Mouse (Mus musculus): ENCODE data around the gene Plekhd1. TPM values are rescaled to one million over a fixed set of nuclear protein-coding genes. Genes with fewer than 3 reads are reported as not detected.

Gene Plekhd1
- polyA plus RNA-seq, 1 experiment from 2014 or later = 0.74 TPM

DNA sequence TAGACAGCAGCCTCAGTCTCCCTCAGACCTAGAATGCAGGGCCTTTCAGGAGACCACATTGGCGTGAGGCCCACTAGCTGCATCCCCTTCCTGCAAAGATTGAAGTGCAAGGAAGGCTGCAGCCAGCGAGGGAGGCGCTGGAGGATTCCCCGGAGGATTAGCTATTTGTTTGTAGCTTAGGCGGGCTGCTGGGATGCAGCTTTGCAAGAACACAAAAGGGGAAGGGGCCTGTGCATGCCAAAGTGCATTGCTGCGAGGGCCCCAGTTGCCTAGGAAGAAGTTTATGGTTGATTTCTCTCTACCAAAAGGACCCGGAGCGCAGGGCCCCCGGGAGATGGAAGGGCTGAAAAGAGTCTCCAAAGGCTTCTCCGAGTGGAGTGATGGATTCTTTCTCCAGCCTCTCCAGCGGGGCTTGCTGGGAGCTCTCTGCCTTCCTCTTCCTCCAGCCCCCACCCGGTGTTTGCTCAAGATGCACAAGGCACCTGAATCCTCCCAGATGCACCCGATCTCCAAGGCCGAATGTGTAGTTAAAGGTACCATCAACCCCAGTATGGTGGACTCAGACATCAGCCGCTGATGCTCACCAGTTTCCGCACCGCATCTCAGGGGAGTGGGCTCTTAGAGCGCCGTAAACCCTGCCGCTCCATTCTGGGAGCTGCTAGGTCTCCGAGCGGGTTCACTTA, 67.5 kb downstream of the Plekhd1 start:
- peak overlapping the region; percentile 94 for H3K9ac ChIP-seq
- H3K4me2 ChIP-seq = peak overlapping the region; percentile 70
- H3K9me3 ChIP-seq (replicated peaks) = peaks cover 42% of the 10 kb centered on the region
- H3K36me3 ChIP-seq (ENCODE audit: poor library complexity, severe bottlenecking) = peaks cover 43% of the 10 kb centered on the region
- H3K4me1 ChIP-seq = peaks cover 16% of the 10 kb centered on the region
- WGBS = under 1% methylated on average over 22 of the region's 22 CpGs
- H3K4me3 ChIP-seq = peak overlapping the region; percentile 71
- ATAC-seq = peak; percentile 70
- H3K27ac ChIP-seq = peak overlapping the region; percentile 98
- no peaks in the 10 kb centered on the region for H3K27me3 ChIP-seq

DNA sequence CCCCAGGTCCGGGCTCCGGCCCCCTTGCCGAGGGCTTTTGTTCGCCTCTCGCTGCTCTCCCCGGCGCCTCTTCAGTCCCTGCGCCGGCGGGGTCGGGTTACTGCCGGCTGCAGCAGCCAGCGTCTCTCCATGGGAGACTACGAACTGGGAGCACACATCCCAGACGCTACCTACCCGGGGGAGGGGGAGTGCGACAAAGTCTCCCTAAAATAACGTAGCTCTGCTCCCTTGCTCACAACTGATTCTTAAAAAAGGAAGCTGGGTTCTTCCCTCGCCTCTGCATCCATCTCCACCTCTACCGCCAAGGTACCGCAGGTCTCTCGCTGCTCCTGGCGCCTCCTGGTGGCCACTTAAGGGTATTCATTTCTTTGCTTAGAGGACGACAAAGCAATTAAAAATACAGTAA, 68.0 kb downstream of the Plekhd1 start, which contains the start of gene Ccdc177:
Gene Ccdc177 (minus strand): TSS at position 292 of the 406 bp plus-strand sequence.
- Histone ChIP-seq H3K27ac (peak within 1 kb of the TSS; percentile 98), H3K9ac (peak within 1 kb of the TSS; percentile 94), H3K4me3 (peak within 1 kb of the TSS; percentile 71), H3K4me2 (peak within 1 kb of the TSS; percentile 70), H3K36me3 (ENCODE audit: poor library complexity, severe bottlenecking) (peaks cover 38% of the 10 kb centered on the region), H3K9me3 (replicated peaks) (peaks cover 38% of the 10 kb centered on the region), H3K4me1 (peaks cover 16% of the 10 kb centered on the region), H3K27me3 (no peaks in the 10 kb centered on the region)
- WGBS = under 1% methylated on average over 24 of the region's 24 CpGs
- ATAC-seq = peak; percentile 80

GRCm38 (mm10) chr12:80762982-80763381, 70.6 kb downstream of the Plekhd1 start:
- ATAC-seq = no peak
- H3K4me1 ChIP-seq = peaks cover 13% of the 10 kb centered on the region
- H3K36me3 ChIP-seq (ENCODE audit: poor library complexity, severe bottlenecking) = peaks cover 12% of the 10 kb centered on the region
- no peak overlapping the region for H3K4me3 ChIP-seq
- no peak overlapping the region for H3K4me2 ChIP-seq
- H3K9me3 ChIP-seq (replicated peaks) = peaks cover 13% of the 10 kb centered on the region
- 95% methylated on average over 5 of the region's 5 CpGs for WGBS
- H3K27ac ChIP-seq = no peak overlapping the region
- H3K9ac ChIP-seq = no peak overlapping the region
- H3K27me3 ChIP-seq = no peaks in the 10 kb centered on the region

DNA sequence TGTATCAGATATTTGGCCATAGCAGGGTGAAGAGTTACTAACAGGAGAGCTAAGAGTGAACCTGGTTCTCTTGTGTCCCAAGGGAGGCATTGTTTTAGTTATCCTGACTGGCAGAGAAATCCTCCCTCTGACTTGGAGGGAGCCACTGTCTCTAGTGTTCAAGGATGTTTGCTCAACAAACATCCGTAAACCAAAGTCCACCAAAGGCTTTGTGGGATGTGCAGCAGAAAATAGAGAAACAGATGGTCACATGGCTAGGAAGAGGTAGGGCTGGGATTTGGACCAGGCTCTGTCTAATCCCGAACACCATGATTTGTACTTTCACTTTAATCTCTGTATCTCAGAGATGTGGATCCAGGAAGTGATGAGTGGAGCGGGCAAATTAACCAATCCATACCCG, 71.7 kb downstream of the Plekhd1 start:
- WGBS = 86% methylated on average over 4 of the region's 4 CpGs
- H3K4me1 ChIP-seq = peaks cover 7% of the 10 kb centered on the region
- no peak for ATAC-seq

DNA sequence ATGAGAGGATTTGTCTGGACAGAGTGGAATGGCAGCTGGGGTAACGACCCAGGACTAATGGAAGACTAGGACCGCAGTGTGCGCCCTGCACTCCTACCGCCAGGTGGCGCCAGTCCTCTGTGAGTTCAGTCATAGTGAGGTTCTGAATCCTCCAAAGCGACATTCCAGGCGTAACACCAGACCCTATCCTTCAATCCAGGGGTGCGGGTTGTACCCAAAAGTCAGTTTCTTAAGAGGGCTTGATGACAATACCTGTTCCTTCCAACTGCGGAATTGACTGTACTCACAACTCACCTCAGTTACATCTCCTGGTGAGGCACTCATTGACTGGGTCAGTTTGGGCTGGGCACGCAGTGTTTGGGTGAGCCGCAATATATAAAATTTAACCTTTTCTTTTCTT, 77.3 kb downstream of the Plekhd1 start:
- Histone ChIP-seq H3K27ac (no peak overlapping the region), H3K4me2 (peak overlapping the region; percentile 21; the same call in 1 of the 2 replicates), H3K9me3 (replicated peaks) (no peaks in the 10 kb centered on the region), H3K4me1 (no peaks in the 10 kb centered on the region), H3K9ac (no peak overlapping the region), H3K27me3 (no peaks in the 10 kb centered on the region), H3K4me3 (no peak overlapping the region), H3K36me3 (ENCODE audit: poor library complexity, severe bottlenecking) (no peaks in the 10 kb centered on the region)
- 19% methylated on average over 11 of the region's 11 CpGs for WGBS
- peak; percentile 83 for ATAC-seq

More for the DNA sequence above, 71.7 kb downstream of the Plekhd1 start:
- H3K9ac ChIP-seq = no peak overlapping the region
- H3K9me3 ChIP-seq (replicated peaks) = peaks cover 1% of the 10 kb centered on the region; the same call in 1 of the 2 replicates
- no peak overlapping the region for H3K4me2 ChIP-seq
- H3K27me3 ChIP-seq = no peaks in the 10 kb centered on the region
- H3K27ac ChIP-seq = no peak overlapping the region
- peaks cover under 1% of the 10 kb centered on the region for H3K36me3 ChIP-seq (ENCODE audit: poor library complexity, severe bottlenecking)
- no peak overlapping the region for H3K4me3 ChIP-seq

Other genes with a start within 250 kb of the Plekhd1 start
- 52.6 and 53.8 TPM in 2 replicates for gene Exd2, start 229.5 kb upstream of the Plekhd1 start, polyA plus RNA-seq (2015; fragmentation: Nextera tagmentation; extraction: Ambion mirVana)
- 21.7 and 28.6 TPM in 2 replicates for gene Galnt16, start 174.3 kb upstream of the Plekhd1 start, polyA plus RNA-seq (2015; fragmentation: Nextera tagmentation; extraction: Ambion mirVana)
- 20.2 and 23.8 TPM in 2 replicates for gene Slc39a9, start 48.7 kb upstream of the Plekhd1 start, polyA plus RNA-seq (2015; fragmentation: Nextera tagmentation; extraction: Ambion mirVana)
- 434 and 477 TPM in 2 replicates for gene Erh, start 48.2 kb upstream of the Plekhd1 start, polyA plus RNA-seq (2015; fragmentation: Nextera tagmentation; extraction: Ambion mirVana)
- gene Ccdc177, start 68.1 kb downstream of the Plekhd1 start, polyA plus RNA-seq (2015; fragmentation: Nextera tagmentation; extraction: Ambion mirVana) = 4.6 and 4.7 TPM in 2 replicates
- gene Susd6, start 97.9 kb downstream of the Plekhd1 start, polyA plus RNA-seq (2015; fragmentation: Nextera tagmentation; extraction: Ambion mirVana) = 13.8 and 14.0 TPM in 2 replicates

Data from forebrain, embryonic 13.5 days (tissue).